Mouse (Mus musculus) erythroblast, embryonic 14.5 days (primary cell): ENCODE results near the gene Itpr3.

Experiments
- GATA1 ChIP-seq: IDR thresholded peaks from 2 replicates; pipeline ENCODE4 v1.6.1; 2012; ENCODE audit warnings: low read length, inconsistent platforms, mixed read lengths
- TAL1 ChIP-seq: IDR thresholded peaks from 3 replicates; pipeline ENCODE4 v1.6.1; 2012; ENCODE audit warnings: low read length, inconsistent platforms, mixed read lengths

GRCm38 (mm10) chr17:27061727-27062126 lies 4.6 kb downstream of the Itpr3 start:
- TF ChIP-seq GATA1, result no peak
- no peak for TF ChIP-seq TAL1
